Mouse (Mus musculus) limb, embryonic 15.5 days (tissue): ENCODE measurements around the gene Lrrc75a. TPM values are rescaled to one million over a fixed set of nuclear protein-coding genes. Genes with fewer than 3 reads are reported as not detected.

ENCODE experiments used
- ATAC-seq: fragments of 200-750 bp; cut with Nextera tagmentation; 2 replicates; pipeline ENCODE4 v1.8.0; 2017; ENCODE audit warnings: low read depth, moderate TSS enrichment; ENCODE audit not compliant: insufficient number of reproducible peaks, low FRiP score, low TSS enrichment
- H3K27ac ChIP-seq: fragments of 300-500 bp; sonication (generic); 2 replicates; pipeline ENCODE4 v1.5.1; 2015; ENCODE audit warnings: moderate library complexity, mild to moderate bottlenecking, inconsistent platforms
- H3K27me3 ChIP-seq: fragments of 300-500 bp; sonication (generic); 2 replicates; pipeline ENCODE4 v1.6.1; 2015; ENCODE audit warnings: inconsistent platforms
- H3K36me3 ChIP-seq: fragments of 300-500 bp; sonication (generic); 2 replicates; pipeline ENCODE4 v1.6.1; 2015; ENCODE audit warnings: inconsistent platforms
- H3K4me1 ChIP-seq: fragments of 300-500 bp; sonication (generic); 2 replicates; pipeline ENCODE4 v1.6.1; 2015; ENCODE audit warnings: inconsistent platforms
- H3K4me2 ChIP-seq: fragments of 300-500 bp; sonication (generic); 2 replicates; pipeline ENCODE4 v1.6.1; 2015; ENCODE audit warnings: mild to moderate bottlenecking, inconsistent platforms
- H3K4me3 ChIP-seq: fragments of 300-500 bp; sonication (generic); 2 replicates; pipeline ENCODE4 v1.5.1; 2015; ENCODE audit warnings: mild to moderate bottlenecking, inconsistent platforms
- H3K9ac ChIP-seq: fragments of 300-500 bp; sonication (generic); 2 replicates; pipeline ENCODE4 v1.6.1; 2015; ENCODE audit warnings: inconsistent platforms
- H3K9me3 ChIP-seq: fragments of 300-500 bp; sonication (generic); 2 replicates; pipeline ENCODE4 v1.6.1; 2016; ENCODE audit warnings: inconsistent platforms
- WGBS: fragments of 180-500 bp; shearing (Covaris S2); methylation state at CpG from one replicate; pipeline ENCODE4 v1.1.7; 2015; 5-methylcytosine and 5-hydroxymethylcytosine counted together
- polyA plus RNA-seq: library from polyadenylated mRNA; unstranded; fragments of >200 nt; fragmentation: Nextera tagmentation; extraction: Ambion mirVana; gene quantifications from 2 replicates; pipeline ENCODE4 v1.2.1, GENCODE M21; 2015

The Lrrc75a gene
- polyA plus RNA-seq, 1 experiment from 2014 or later: 14.5 TPM

GRCm38 (mm10) chr11:62643681-62644363, 4.5 kb downstream of the Lrrc75a start:
- no peak overlapping the region for H3K27ac ChIP-seq
- H3K9ac ChIP-seq: no peak overlapping the region
- H3K4me2 ChIP-seq: no peak overlapping the region
- no peak overlapping the region for H3K4me3 ChIP-seq
- WGBS: 81% methylated on average over 10 of the region's 10 CpGs
- 0 out of 2 replicates have a peak, but pooled peaks cover 3% of the 10 kb centered on the region for H3K36me3 ChIP-seq
- no peaks in the 10 kb centered on the region for H3K27me3 ChIP-seq
- no peak for ATAC-seq
- H3K9me3 ChIP-seq: no peaks in the 10 kb centered on the region
- H3K4me1 ChIP-seq: peaks cover 77% of the 10 kb centered on the region

- Histone ChIP-seq H3K4me1 (peaks cover 84% of the 10 kb centered on the region), H3K9me3 (no peaks in the 10 kb centered on the region), H3K4me3 (no peak overlapping the region), H3K27me3 (no peaks in the 10 kb centered on the region), H3K4me2 (no peak overlapping the region), H3K36me3 (0 out of 2 replicates have a peak, but pooled peaks cover 3% of the 10 kb centered on the region), H3K27ac (peak overlapping the region; percentile 71), H3K9ac (no peak overlapping the region)
- ATAC-seq: no peak
- WGBS: 59% methylated on average over 8 of the region's 8 CpGs
These were observed 5.2 kb downstream of the Lrrc75a start for GRCm38 (mm10) chr11:62643011-62643631.

GRCm38 (mm10) chr11:62642023-62642844, 6.1 kb downstream of the Lrrc75a start:
- 40% methylated on average over 11 of the region's 11 CpGs for WGBS
- H3K9ac ChIP-seq: no peak overlapping the region

GRCm38 (mm10) chr11:62640378-62640777, 7.9 kb downstream of the Lrrc75a start:
- 54% methylated on average over 3 of the region's 3 CpGs for WGBS
- 0 out of 2 replicates have a peak, but pooled peaks cover 3% of the 10 kb centered on the region for H3K36me3 ChIP-seq
- no peaks in the 10 kb centered on the region for H3K9me3 ChIP-seq
- no peak overlapping the region for H3K9ac ChIP-seq
- ATAC-seq: no peak
- H3K4me2 ChIP-seq: no peak overlapping the region
- no peak overlapping the region for H3K4me3 ChIP-seq
- peaks cover 77% of the 10 kb centered on the region for H3K4me1 ChIP-seq
- H3K27ac ChIP-seq: no peak overlapping the region
- no peaks in the 10 kb centered on the region for H3K27me3 ChIP-seq

More at GRCm38 (mm10) chr11:62642023-62642844, 6.1 kb downstream of the Lrrc75a start:
- ATAC-seq: no peak
- H3K36me3 ChIP-seq: 0 out of 2 replicates have a peak, but pooled peaks cover 3% of the 10 kb centered on the region
- H3K9me3 ChIP-seq: no peaks in the 10 kb centered on the region
- peak overlapping the region; percentile 61 for H3K27ac ChIP-seq
- H3K4me3 ChIP-seq: no peak overlapping the region
- no peaks in the 10 kb centered on the region for H3K27me3 ChIP-seq
- no peak overlapping the region for H3K4me2 ChIP-seq
- peaks cover 84% of the 10 kb centered on the region for H3K4me1 ChIP-seq

- ATAC-seq: no peak
- H3K4me2 ChIP-seq: no peak overlapping the region
- no peaks in the 10 kb centered on the region for H3K27me3 ChIP-seq
- peaks cover 62% of the 10 kb centered on the region for H3K4me1 ChIP-seq
- WGBS: 60% methylated on average over 4 of the region's 4 CpGs
- peak overlapping the region; percentile 61; the same call in 1 of the 2 replicates for H3K27ac ChIP-seq
- no peak overlapping the region for H3K4me3 ChIP-seq
- H3K9me3 ChIP-seq: no peaks in the 10 kb centered on the region
- H3K36me3 ChIP-seq: no peaks in the 10 kb centered on the region
- H3K9ac ChIP-seq: no peak overlapping the region
These were observed 9.9 kb downstream of the Lrrc75a start for GRCm38 (mm10) chr11:62638402-62638801.

- Histone ChIP-seq H3K27me3 (no peaks in the 10 kb centered on the region), H3K27ac (no peak overlapping the region), H3K4me1 (peaks cover 56% of the 10 kb centered on the region), H3K9ac (no peak overlapping the region), H3K36me3 (no peaks in the 10 kb centered on the region), H3K4me2 (no peak overlapping the region), H3K9me3 (no peaks in the 10 kb centered on the region), H3K4me3 (no peak overlapping the region)
- WGBS: 87% methylated on average over 6 of the region's 6 CpGs
- ATAC-seq: no peak
These were observed 10.5 kb downstream of the Lrrc75a start for GRCm38 (mm10) chr11:62637806-62638205.

GRCm38 (mm10) chr11:62637401-62637800, 10.9 kb downstream of the Lrrc75a start:
- Histone ChIP-seq H3K36me3 (no peaks in the 10 kb centered on the region), H3K4me2 (no peak overlapping the region), H3K4me1 (peaks cover 52% of the 10 kb centered on the region), H3K9ac (no peak overlapping the region), H3K27ac (no peak overlapping the region), H3K4me3 (no peak overlapping the region), H3K27me3 (no peaks in the 10 kb centered on the region), H3K9me3 (no peaks in the 10 kb centered on the region)
- no peak for ATAC-seq
- 80% methylated on average over 5 of the region's 5 CpGs for WGBS

GRCm38 (mm10) chr11:62636840-62637221, 11.5 kb downstream of the Lrrc75a start:
- Histone ChIP-seq H3K9ac (no peak overlapping the region), H3K36me3 (no peaks in the 10 kb centered on the region), H3K27me3 (no peaks in the 10 kb centered on the region), H3K4me1 (peaks cover 47% of the 10 kb centered on the region), H3K4me3 (no peak overlapping the region), H3K4me2 (no peak overlapping the region), H3K27ac (no peak overlapping the region), H3K9me3 (no peaks in the 10 kb centered on the region)
- ATAC-seq: no peak; the same call in 1 of the 2 replicates
- WGBS: 79% methylated on average over 3 of the region's 3 CpGs

GRCm38 (mm10) chr11:62636105-62636839, 12.1 kb downstream of the Lrrc75a start:
- Histone ChIP-seq H3K27me3 (no peaks in the 10 kb centered on the region), H3K36me3 (no peaks in the 10 kb centered on the region), H3K4me3 (no peak overlapping the region), H3K4me1 (peaks cover 47% of the 10 kb centered on the region), H3K4me2 (no peak overlapping the region), H3K27ac (no peak overlapping the region), H3K9ac (no peak overlapping the region), H3K9me3 (no peaks in the 10 kb centered on the region)
- ATAC-seq: no peak
- WGBS: 60% methylated on average over 11 of the region's 11 CpGs

- no peak overlapping the region for H3K4me3 ChIP-seq
- WGBS: 39% methylated on average over 3 of the region's 3 CpGs
- H3K4me2 ChIP-seq: no peak overlapping the region
- H3K27me3 ChIP-seq: no peaks in the 10 kb centered on the region
- peaks cover 54% of the 10 kb centered on the region for H3K4me1 ChIP-seq
- no peaks in the 10 kb centered on the region for H3K9me3 ChIP-seq
- no peak for ATAC-seq
- H3K36me3 ChIP-seq: no peaks in the 10 kb centered on the region
- H3K9ac ChIP-seq: no peak overlapping the region
- no peak overlapping the region for H3K27ac ChIP-seq
These were observed 12.9 kb downstream of the Lrrc75a start for GRCm38 (mm10) chr11:62635406-62635805.

- H3K4me3 ChIP-seq: no peak overlapping the region
- H3K4me1 ChIP-seq: peaks cover 43% of the 10 kb centered on the region
- H3K9me3 ChIP-seq: no peaks in the 10 kb centered on the region
- no peak overlapping the region for H3K9ac ChIP-seq
- ATAC-seq: no peak
- no peak overlapping the region for H3K27ac ChIP-seq
- 60% methylated on average over 4 of the region's 4 CpGs for WGBS
- H3K27me3 ChIP-seq: no peaks in the 10 kb centered on the region
- H3K36me3 ChIP-seq: no peaks in the 10 kb centered on the region
- H3K4me2 ChIP-seq: no peak overlapping the region
These were observed 17.2 kb downstream of the Lrrc75a start for GRCm38 (mm10) chr11:62631138-62631537.
